Mouse (Mus musculus) liver, embryonic 14.5 days (tissue): ENCODE results near the gene H2al3.

Source experiments
- CTCF ChIP-seq: IDR thresholded peaks from 2 replicates; pipeline ENCODE4 v1.5.1; 2016; ENCODE audit warnings: antibody characterized with exemption, low read depth, control low read depth
- EP300 ChIP-seq: IDR thresholded peaks from 2 replicates; pipeline ENCODE4 v1.6.1; 2016; ENCODE audit warnings: antibody characterized with exemption, low read depth

DNA sequence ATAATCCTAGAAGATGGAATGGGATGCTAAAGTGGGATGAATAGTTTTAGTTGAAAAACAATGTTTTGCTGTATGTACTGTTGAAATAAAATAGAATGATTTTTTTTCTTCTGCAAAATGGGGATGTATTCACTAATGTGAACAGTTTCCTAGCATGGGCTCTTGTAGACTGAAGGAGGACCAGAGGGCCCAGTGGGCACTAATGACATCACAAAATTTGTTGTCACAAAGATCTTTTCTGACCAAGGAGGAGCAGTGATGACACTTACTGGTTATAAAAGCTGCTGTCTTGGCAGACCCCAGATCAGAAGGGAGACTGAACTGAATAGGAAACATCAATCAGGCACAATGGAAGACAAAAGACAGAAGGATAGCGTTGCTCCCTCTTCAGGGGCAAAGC is at the start of gene H2al3:
- TF ChIP-seq CTCF (no peak), EP300 (no peak)
